Mouse (Mus musculus): ENCODE measurements around the gene Arl10. TPM values are rescaled to one million over a fixed set of nuclear protein-coding genes. Genes with fewer than 3 reads are reported as not detected.
"Not testable (repeated sequence)": the region's sequence is repeated elsewhere in the genome, so short reads cannot be mapped to it uniquely, and the experiment has no call there.

Arl10 gene
- total and polyA plus RNA-seq, 2 experiments from 2014 or later, result 10.7 to 85.9 TPM

GRCm38 (mm10) chr13:54608666-54609065 is 33.9 kb downstream of the Arl10 start:
- no peak overlapping the region for H3K4me3 ChIP-seq (ENCODE audit: low read depth, low read length)
- 33% methylated on average over 8 of the region's 8 CpGs for WGBS

DNA sequence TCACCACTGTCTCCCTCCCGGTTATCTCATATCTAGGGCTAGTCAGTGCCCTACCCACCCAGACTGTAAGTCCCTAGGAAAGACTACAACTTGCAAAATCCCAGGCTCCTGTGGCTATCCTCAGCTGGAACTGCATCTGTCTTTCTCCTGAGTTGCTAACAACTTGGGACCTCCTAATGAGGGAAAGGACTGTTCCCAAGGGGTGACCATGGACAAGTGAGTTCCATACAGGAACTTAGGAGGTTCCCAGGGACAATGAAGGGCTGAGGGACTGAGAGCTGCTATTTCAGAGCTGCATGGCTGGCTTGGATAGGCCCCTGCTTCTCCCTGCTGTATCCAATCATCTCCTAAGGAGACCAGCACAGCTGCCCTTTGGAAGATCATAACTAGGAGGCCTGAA is 34.5 kb downstream of the Arl10 start:
- Histone ChIP-seq H3K36me3 (replicated peaks; ENCODE audit: control insufficient read depth, insufficient read depth, low read length) (peaks cover 12% of the 10 kb centered on the region; the same call in 1 of the 2 replicates), H3K4me1 (ENCODE audit: control insufficient read depth, insufficient read depth) (no peaks in the 10 kb centered on the region), H3K9me3 (replicated peaks; ENCODE audit: control insufficient read depth, low read length) (no peaks in the 10 kb centered on the region), H3K9ac (replicated peaks; ENCODE audit: low read depth, low read length) (no peak overlapping the region), H3K4me3 (ENCODE audit: low read depth, low read length) (no peak overlapping the region), H3K27me3 (ENCODE audit: control insufficient read depth, insufficient read depth, low read length) (no peaks in the 10 kb centered on the region), H3K27ac (ENCODE audit: low read depth) (peak overlapping the region; percentile 22; the same call in 1 of the 2 replicates), H3K4me2 (ENCODE audit: low read depth, low read length) (peak overlapping the region; percentile 7)
- DNase-seq (ENCODE audit: low spot score) (no peak), ATAC-seq (ENCODE audit: insufficient read depth, low read depth) (no peak)
- no peak for TF ChIP-seq EP300 (IDR thresholded peaks at IDR 0.05; ENCODE audit: low read depth)
- TF ChIP-seq CTCF (IDR thresholded peaks at IDR 0.05; ENCODE audit: low read depth), result no peak
- WGBS, result 14% methylated on average over 1 of the region's 1 CpGs

More at GRCm38 (mm10) chr13:54608666-54609065, 33.9 kb downstream of the Arl10 start:
- peaks cover 13% of the 10 kb centered on the region; the same call in 1 of the 2 replicates for H3K36me3 ChIP-seq (replicated peaks; ENCODE audit: control insufficient read depth, insufficient read depth, low read length)
- TF ChIP-seq CTCF (IDR thresholded peaks at IDR 0.05; ENCODE audit: low read depth), result no peak
- DNase-seq (ENCODE audit: low spot score) (no peak), ATAC-seq (ENCODE audit: insufficient read depth, low read depth) (no peak)
- H3K4me1 ChIP-seq (ENCODE audit: control insufficient read depth, insufficient read depth), result no peaks in the 10 kb centered on the region
- peak overlapping the region; percentile 7 for H3K4me2 ChIP-seq (ENCODE audit: low read depth, low read length)
- peak overlapping the region; percentile 22 for H3K27ac ChIP-seq (ENCODE audit: low read depth)
- H3K9ac ChIP-seq (replicated peaks; ENCODE audit: low read depth, low read length), result no peak overlapping the region; the same call in 1 of the 2 replicates
- H3K9me3 ChIP-seq (replicated peaks; ENCODE audit: control insufficient read depth, low read length), result no peaks in the 10 kb centered on the region
- H3K27me3 ChIP-seq (ENCODE audit: control insufficient read depth, insufficient read depth, low read length), result no peaks in the 10 kb centered on the region

- DNase-seq (ENCODE audit: low spot score) (no peak), ATAC-seq (ENCODE audit: insufficient read depth, low read depth) (peak; percentile 18)
- Histone ChIP-seq H3K27me3 (ENCODE audit: control insufficient read depth, insufficient read depth, low read length) (no peaks in the 10 kb centered on the region), H3K4me3 (ENCODE audit: low read depth, low read length) (peak overlapping the region; percentile 67), H3K27ac (ENCODE audit: low read depth) (peak overlapping the region; percentile 74), H3K4me2 (ENCODE audit: low read depth, low read length) (peak overlapping the region; percentile 88), H3K36me3 (replicated peaks; ENCODE audit: control insufficient read depth, insufficient read depth, low read length) (peaks cover 5% of the 10 kb centered on the region; the same call in 1 of the 2 replicates), H3K4me1 (ENCODE audit: control insufficient read depth, insufficient read depth) (no peaks in the 10 kb centered on the region), H3K9ac (replicated peaks; ENCODE audit: low read depth, low read length) (peak overlapping the region; percentile 78), H3K9me3 (replicated peaks; ENCODE audit: control insufficient read depth, low read length) (no peaks in the 10 kb centered on the region)
- 13% methylated on average over 13 of the region's 13 CpGs for WGBS
- TF ChIP-seq EP300 (IDR thresholded peaks at IDR 0.05; ENCODE audit: low read depth) (no peak), CTCF (IDR thresholded peaks at IDR 0.05; ENCODE audit: low read depth) (no peak)
Observed at GRCm38 (mm10) chr13:54610613-54610971, 35.8 kb downstream of the Arl10 start.

DNA sequence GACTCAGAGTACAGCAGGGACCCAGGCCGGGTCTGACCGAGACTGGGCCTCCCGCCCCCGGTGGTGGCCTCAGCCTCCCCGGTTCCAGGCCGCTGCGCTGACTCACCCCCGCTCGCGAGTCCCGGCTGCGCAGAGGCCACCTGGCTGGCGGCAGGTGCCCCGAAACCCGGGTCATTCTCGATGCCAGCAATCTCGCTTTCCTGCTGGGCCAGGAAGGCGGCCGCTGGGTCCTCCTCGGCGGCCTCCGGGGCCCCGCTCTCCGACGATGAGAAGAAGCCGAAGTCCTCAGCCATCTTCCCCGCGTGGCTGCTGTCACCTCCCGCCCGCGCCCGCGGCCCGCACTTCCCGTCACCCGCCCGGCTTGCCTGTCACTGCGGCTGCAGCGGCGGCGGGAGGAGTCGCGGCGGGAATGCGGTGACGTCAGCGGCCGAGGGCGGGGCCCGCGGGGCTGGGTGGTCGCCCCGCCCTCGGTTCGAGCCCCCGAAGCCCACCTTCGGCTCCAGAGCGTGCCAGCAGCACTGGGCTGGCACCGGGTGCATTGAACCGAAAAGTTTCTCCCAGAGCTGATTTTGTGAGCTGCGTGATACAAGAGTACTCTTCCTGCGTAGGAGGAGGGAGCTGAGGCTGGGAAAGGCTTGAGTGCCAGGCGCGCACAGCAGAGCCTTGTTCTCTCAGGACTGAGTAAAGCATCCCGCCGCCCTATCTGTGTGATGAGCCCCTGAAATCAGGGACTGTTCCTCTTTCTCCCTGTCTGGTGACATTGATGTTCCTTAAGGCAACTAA is 36.3 kb downstream of the Arl10 start, which contains the start of gene Cltb:
Gene Cltb, minus strand, starts transcription at position 373 of the 783 bp plus-strand sequence.
- WGBS, result under 1% methylated on average over 63 of the region's 66 CpGs
- DNase-seq (ENCODE audit: low spot score) (peak; percentile 76), ATAC-seq (ENCODE audit: insufficient read depth, low read depth) (peak; percentile 83)
- no peaks in the 10 kb centered on the region for H3K9me3 ChIP-seq (replicated peaks; ENCODE audit: control insufficient read depth, low read length)
- no peaks in the 10 kb centered on the region for H3K27me3 ChIP-seq (ENCODE audit: control insufficient read depth, insufficient read depth, low read length)
- H3K4me1 ChIP-seq (ENCODE audit: control insufficient read depth, insufficient read depth), result no peaks in the 10 kb centered on the region
- TF ChIP-seq EP300 (IDR thresholded peaks at IDR 0.05; ENCODE audit: low read depth), result no peak
- no peak for TF ChIP-seq CTCF (IDR thresholded peaks at IDR 0.05; ENCODE audit: low read depth)
- H3K36me3 ChIP-seq (replicated peaks; ENCODE audit: control insufficient read depth, insufficient read depth, low read length), result peaks cover 3% of the 10 kb centered on the region; the same call in 1 of the 2 replicates
- H3K4me3 ChIP-seq (ENCODE audit: low read depth, low read length), result peak within 1 kb of the TSS; percentile 67
- H3K27ac ChIP-seq (ENCODE audit: low read depth), result peak within 1 kb of the TSS; percentile 74
- peak within 1 kb of the TSS; percentile 88 for H3K4me2 ChIP-seq (ENCODE audit: low read depth, low read length)
- H3K9ac ChIP-seq (replicated peaks; ENCODE audit: low read depth, low read length), result peak within 1 kb of the TSS; percentile 78

DNA sequence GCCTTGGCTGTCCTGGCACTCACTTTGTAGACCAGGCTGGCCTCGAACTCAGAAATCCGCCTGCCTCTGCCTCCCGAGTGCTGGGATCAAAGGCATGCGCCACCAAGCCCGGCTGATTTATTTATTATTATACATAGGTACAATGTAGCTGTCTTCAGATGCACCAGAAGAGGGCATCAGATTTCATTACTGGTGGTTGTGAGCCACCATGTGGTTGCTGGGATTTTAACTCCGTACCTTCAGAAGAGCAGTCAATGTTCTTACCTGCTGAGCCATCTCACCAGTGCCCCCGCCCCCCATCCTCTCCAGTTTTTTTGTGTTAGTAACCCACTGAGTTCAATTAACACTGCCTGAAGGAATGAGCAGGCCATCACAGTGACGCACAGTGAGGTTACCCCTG is 38.3 kb downstream of the Arl10 start:
- H3K4me3 ChIP-seq (ENCODE audit: low read depth, low read length); H3K36me3 ChIP-seq (replicated peaks; ENCODE audit: control insufficient read depth, insufficient read depth, low read length); H3K4me2 ChIP-seq (ENCODE audit: low read depth, low read length); H3K9me3 ChIP-seq (replicated peaks; ENCODE audit: control insufficient read depth, low read length); H3K27me3 ChIP-seq (ENCODE audit: control insufficient read depth, insufficient read depth, low read length); ATAC-seq (ENCODE audit: insufficient read depth, low read depth); H3K4me1 ChIP-seq (ENCODE audit: control insufficient read depth, insufficient read depth); DNase-seq (ENCODE audit: low spot score); H3K27ac ChIP-seq (ENCODE audit: low read depth); H3K9ac ChIP-seq (replicated peaks; ENCODE audit: low read depth, low read length): not testable (repeated sequence)
- WGBS, result 85% methylated on average over 8 of the region's 8 CpGs

Measured in heart, postnatal 0 days (tissue).